20 mouse cellular contexts compared by ENCODE assay signal in the genomic region with DNA sequence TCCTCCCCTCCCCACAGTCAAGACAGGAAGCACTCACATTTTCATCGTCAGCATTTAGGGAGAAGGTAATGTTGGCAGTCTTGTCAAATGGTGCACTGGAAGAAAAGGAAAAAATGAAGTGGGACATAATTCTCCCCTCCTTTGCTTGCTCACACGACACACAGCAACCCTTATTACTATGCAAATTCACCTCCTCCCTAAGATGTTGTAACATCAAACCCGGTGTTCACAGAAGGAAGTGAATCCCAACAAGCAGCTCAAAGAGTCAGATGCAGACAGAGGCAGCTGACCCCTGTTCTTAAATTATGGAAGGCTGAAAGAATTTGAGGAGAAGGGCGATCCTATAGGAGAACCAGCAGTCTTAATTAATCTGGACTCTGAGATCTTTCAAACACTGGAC. TPM values are rescaled to one million over a fixed set of nuclear protein-coding genes. Genes with fewer than 3 reads are reported as not detected.
"Had no signal": no experiment of that assay in that cellular context is flagged by ENCODE, and none has a peak within 500 bp of the region (broad histone marks: within the 10 kb centered on the region; RNA-seq: fewer than 3 reads in every experiment).

No protein-coding gene starts in this region.

- H3K4me3 ChIP-seq: midbrain, embryonic 10.5 days; midbrain, embryonic 12.5 days; neural tube, embryonic 12.5 days; stomach, embryonic 15.5 days had no signal

- H3K9me3 ChIP-seq: midbrain, embryonic 10.5 days; midbrain, embryonic 12.5 days; neural tube, embryonic 12.5 days; stomach, embryonic 15.5 days had no signal

- H3K9ac ChIP-seq: lung, embryonic 14.5 days; midbrain, embryonic 12.5 days; neural tube, embryonic 12.5 days; stomach, embryonic 15.5 days had no signal

- H3K27ac ChIP-seq: midbrain, embryonic 10.5 days; midbrain, embryonic 12.5 days; neural tube, embryonic 12.5 days; stomach, embryonic 15.5 days; stomach, postnatal 0 days had no signal

- H3K4me1 ChIP-seq: midbrain, embryonic 10.5 days; midbrain, embryonic 12.5 days; neural tube, embryonic 12.5 days; stomach, embryonic 15.5 days had no signal

- H3K4me2 ChIP-seq: lung, embryonic 14.5 days; midbrain, embryonic 12.5 days; neural tube, embryonic 12.5 days; stomach, embryonic 15.5 days had no signal

- H3K27me3 ChIP-seq: midbrain, embryonic 12.5 days; neural tube, embryonic 12.5 days; stomach, embryonic 15.5 days had no signal

- DNase-seq: lung, adult 18-20 months; lung, embryonic 14.5 days; lung, postnatal 10 days; lung, postnatal 4 days; midbrain, embryonic 14.5 days; retina, postnatal 1 day; right cerebral cortex, adult 18-20 months; right cerebral cortex, postnatal 25 days; thymus, adult 2 months; thymus, postnatal 25 days had no signal

RNA-seq across cellular contexts. Expression of a gene that starts 32.3 kb away (rescaled TPM):
- total RNA-seq: megakaryocyte-erythroid progenitor cell, adult 5-6 weeks; monocyte, adult 5-6 weeks; neutrophil, adult 5-6 weeks had no signal
- polyA plus RNA-seq: lung, embryonic 14.5 days; lung, embryonic 16.5 days; midbrain, embryonic 10.5 days; neural tube, embryonic 12.5 days; urinary bladder, adult 2 months had no signal

RNA-seq across cellular contexts. Expression of a gene that starts 54.2 kb away (rescaled TPM):
- total RNA-seq: megakaryocyte-erythroid progenitor cell, adult 5-6 weeks; monocyte, adult 5-6 weeks; neutrophil, adult 5-6 weeks had no signal
